Mouse (Mus musculus) central nervous system, embryonic 14 days (tissue): ENCODE results near the gene Krtap12-1. TPM values are rescaled to one million over a fixed set of nuclear protein-coding genes. Genes with fewer than 3 reads are reported as not detected.

ENCODE experiments used
- polyA plus RNA-seq: library from polyadenylated mRNA; depleted of rRNA; stranded (reverse); fragments of >200 nt; gene quantifications from 2 replicates; pipeline ENCODE4 v1.2.3, GENCODE M21; 2012; rRNA removed

The Krtap12-1 gene
- not detected in 2 replicates for polyA plus RNA-seq

DNA sequence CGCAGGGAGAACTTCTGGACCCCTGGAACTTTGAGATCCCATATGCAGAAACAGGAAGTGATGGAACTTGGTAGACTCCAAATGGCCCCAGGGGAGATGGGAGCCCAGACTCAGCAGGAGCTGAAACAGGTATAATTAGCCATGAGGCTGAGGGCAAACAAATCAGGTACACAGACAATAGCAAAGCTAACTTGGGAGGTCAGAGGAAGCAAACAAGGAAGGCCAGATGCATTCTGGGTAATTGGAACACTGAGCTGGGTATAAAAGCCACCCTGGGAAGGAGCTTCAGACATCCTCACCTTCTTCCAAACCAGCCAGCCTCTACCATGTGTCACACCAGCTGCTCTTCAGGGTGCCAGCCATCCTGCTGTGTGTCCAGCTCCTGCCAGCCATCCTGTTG lies at the start of gene Krtap12-1:
Gene Krtap12-1, plus strand, starts transcription at position 301 of the 400 bp plus-strand sequence.

DNA sequence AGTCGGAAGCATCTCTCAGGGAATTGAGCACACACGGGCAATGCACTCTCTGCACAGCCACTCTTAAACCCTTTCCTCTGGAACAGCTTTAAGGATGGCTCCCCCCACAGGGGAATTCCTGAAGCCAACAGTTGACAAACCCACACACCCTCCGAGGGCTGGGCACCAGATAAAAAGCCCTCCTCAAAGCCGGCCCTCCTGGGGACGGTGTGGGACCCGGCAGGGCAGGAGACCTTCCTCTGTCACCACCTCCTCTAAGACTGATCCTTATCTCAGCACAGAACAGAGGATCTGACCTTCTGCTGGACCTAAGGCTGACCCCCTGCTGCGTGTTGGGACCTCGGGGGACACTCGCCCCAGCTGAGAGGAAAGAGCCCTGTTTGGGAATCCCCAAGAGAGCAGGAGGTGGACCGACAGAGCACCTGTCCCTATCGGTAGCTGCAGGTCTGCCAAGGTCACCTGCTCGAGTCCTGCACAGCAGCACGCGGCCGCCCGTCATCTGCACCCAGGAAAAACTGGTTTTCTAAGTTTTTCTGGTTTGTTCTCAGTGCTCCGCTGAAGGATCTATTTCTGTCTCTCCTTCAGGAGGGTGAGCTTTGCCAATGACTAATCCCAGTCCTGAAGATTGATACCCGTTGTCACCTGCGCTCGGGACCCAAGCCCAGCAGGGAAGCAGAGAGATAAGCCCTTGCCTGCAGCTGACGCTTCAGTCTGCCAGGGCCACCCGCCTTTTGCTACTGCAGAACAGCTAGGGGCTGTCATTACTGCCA lies 34.3 kb upstream of the Krtap12-1 start, which contains the start of gene Tspear:
Gene Tspear, plus strand, starts transcription at position 675 of the 770 bp plus-strand sequence.

DNA sequence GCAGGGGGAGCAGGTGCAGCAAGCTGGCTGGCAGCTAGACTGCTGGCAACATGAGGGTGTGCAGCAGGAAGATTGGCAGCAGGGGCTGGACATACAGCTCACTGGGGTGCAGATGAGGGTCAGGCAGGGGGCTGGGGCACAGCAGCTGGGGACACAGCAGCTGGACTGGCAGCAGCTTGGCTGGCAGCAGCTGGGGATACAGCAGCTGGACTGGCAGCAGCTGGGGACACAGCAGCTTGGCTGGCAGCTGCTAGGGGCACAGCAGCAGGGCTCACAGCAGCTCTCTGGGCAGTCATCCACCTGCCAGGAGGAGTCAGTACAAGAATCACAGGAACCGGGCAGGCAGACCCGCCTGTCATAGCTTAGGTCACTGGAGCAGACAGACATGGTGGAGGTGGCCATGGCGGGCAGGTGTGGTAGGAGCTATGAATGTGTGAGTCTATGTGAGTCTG lies 30.0 kb upstream of the Krtap12-1 start, which contains the start of gene Gm19402:
Gene Gm19402, minus strand, starts transcription at position 402 of the 452 bp plus-strand sequence.

DNA sequence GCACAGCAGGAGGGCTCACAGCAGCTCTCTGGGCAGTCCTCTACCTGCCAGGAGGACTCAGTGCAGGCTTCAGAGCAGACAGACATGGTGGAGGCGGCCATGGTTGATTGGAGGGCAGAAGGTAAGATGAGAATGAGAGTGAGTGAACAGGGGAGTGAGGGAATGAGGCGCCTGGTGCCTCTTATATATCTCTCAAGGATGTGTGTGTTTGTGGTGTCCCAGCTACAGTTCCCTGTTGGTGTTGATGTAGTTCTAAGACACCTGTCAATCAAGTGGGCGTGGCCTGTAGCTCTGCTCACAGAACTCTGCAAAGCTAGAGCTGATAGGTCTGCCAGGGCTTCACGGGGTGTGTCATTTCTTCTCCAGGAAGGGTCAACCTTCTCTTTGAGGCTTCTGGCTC lies 23.3 kb upstream of the Krtap12-1 start, which contains the start of gene Gm9508:
Gene Gm9508, minus strand, starts transcription at position 101 of the 400 bp plus-strand sequence.

DNA sequence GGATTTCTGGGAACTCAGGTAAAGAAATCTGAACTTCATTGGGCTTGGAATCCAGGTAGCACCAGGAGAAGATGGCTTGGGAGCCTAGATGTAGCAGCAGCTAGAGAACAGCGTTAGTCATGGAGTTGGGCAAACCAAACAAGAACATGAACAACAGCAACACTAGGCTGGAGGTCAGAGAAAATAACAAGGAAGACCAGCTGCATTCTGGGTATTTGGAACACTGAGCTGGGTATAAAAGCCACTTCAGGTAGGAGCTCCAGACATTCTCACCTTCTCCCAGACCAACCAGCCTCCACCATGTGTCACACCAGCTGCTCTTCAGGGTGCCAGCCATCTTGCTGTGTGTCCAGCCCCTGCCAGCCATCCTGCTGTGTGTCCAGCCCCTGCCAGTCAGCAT lies 14.1 kb upstream of the Krtap12-1 start, which contains the start of gene Gm10272:
Gene Gm10272, plus strand, starts transcription at position 301 of the 400 bp plus-strand sequence.

DNA sequence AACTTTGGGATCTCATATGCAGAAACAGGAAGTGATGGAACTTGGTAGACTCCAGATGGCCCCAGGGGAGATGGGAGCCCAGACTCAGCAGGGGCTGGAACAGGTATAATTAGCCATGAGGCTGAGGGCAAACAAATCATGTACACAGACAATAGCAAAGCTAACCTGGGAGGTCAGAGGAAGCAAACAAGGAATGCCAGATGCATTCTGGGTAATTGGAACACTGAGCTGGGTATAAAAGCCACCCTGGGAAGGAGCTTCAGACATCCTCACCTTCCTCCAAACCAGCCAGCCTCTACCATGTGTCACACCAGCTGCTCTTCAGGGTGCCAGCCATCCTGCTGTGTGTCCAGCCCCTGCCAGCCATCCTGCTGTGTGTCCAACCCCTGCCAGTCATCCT lies 9.2 kb upstream of the Krtap12-1 start, which contains the start of gene Gm10024:
Gene Gm10024, plus strand, starts transcription at position 301 of the 400 bp plus-strand sequence.

DNA sequence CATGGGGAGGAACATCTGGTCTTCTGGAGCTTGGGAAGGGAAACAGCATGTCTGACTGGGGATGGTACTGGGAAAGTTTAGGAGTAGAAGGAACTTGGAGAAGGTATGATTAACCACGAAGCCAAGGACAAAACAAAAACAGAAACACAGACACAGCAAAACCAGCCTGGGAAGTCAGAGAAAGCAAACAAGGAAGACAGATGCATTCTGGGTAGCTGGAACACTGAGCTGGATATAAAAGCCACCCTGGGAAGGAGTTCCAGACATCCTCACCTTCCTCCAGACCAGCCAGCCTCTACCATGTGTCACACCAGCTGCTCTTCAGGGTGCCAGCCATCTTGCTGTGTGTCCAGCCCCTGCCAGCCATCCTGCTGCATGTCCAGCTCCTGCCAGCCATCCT lies 4.9 kb upstream of the Krtap12-1 start, which contains the start of gene Gm10142:
Gene Gm10142, plus strand, starts transcription at position 301 of the 400 bp plus-strand sequence.

DNA sequence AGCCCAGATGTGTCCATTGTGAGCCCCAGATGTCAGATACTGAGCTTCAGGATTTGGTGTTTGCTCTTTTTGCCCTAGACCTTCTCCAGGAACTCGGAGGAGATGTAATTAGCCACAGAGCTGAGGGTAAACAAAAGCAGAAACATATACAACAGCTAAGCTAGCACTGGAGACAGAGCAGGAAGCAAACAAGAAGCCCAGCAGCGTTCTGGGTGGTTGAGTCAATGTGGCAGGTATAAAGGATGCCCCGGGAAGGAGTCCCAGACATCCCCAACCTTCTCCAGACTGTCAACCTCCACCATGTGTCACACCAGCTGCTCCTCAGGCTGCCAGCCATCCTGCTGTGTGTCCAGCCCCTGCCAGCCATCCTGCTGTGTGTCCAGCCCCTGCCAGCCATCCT lies 5.8 kb downstream of the Krtap12-1 start, which contains the start of gene Gm10100:
Gene Gm10100, plus strand, starts transcription at position 301 of the 400 bp plus-strand sequence.

DNA sequence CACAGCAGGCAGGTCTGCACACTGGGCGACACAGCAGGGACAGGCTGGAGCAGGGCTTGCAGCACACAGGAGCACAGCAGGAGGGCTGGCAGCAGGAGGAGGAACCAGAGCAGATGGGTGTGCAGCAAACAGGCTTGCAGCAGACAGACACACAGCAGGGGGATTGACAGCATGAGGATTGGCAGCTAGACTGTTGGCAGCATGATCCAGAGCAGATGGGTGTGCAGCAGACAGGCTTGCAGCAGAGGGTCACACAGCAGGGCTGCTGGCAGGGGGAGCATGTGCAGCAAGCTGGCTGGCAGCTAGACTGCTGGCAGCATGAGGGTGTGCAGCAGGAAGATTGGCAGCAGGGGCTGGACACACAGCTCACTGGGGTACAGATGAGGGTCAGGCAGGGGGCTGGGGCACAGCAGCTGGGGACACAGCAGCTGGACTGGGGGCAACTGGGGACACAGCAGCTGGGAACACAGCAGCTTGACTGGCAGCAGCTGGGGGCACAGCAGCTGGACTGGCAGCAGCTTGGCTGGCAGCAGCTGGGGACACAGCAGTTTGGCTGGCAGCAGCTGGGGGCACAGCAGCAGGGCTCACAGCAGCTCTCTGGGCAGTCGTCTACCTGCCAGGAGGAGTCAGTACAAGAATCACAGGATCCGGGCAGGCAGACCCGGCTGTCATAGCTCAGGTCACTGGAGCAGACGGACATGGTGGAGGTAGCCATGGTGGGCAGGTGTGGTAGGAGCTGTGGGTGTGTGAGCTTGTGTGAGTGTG lies 21.7 kb downstream of the Krtap12-1 start, which contains the start of gene Gm18596:
Gene Gm18596, minus strand, starts transcription at position 715 of the 765 bp plus-strand sequence.

DNA sequence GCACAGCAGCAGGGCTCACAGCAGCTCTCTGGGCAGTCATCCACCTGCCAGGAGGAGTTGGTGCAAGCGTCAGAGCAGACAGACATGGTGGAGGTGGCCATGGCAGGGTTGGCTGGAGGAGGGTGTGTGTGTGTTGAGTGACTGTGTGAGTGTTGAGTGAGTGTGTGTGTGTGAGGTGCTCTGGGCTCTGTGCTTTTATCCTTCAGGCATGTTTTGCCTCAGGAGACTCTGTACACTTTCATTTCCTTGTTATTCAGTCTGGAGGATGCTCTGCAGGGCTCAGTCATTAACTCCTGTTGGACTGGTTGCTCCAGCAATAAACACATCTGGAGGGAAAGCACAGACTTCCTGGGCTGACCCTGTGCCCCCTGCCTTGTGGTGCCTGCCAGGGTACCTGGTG lies 30.9 kb downstream of the Krtap12-1 start, which contains the start of gene Gm9736:
Gene Gm9736, minus strand, starts transcription at position 101 of the 400 bp plus-strand sequence.

DNA sequence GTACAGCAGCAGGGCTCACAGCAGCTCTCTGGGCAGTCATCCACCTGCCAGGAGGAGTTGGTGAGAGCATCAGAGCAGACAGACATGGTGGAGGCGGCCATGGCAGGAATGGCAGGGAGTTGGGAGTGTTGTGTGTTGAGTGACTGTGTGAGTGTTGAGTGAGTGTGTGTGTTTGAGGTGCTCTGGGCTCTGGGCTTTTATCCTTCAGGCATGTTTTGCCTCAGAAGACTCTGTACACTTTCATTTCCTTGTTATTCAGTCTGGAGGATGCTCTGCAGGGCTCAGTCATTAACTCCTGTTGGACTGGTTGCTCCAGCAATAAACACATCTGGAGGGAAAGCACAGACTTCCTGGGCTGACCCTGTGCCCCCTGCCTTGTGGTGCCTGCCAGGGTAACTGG lies 39.2 kb downstream of the Krtap12-1 start, which contains the start of gene Gm3233:
Gene Gm3233, minus strand, starts transcription at position 101 of the 400 bp plus-strand sequence.

Other genes with a start within 250 kb of the Krtap12-1 start
- 38.4 and 40.6 TPM in 2 replicates for gene Fam207a, start 204.8 kb upstream of the Krtap12-1 start, polyA plus RNA-seq
- 1.8 and 2.0 TPM in 2 replicates for gene Itgb2, start 190.3 kb upstream of the Krtap12-1 start, polyA plus RNA-seq
- gene Pttg1ip, start 138.9 kb upstream of the Krtap12-1 start, polyA plus RNA-seq = 68.2 and 79.0 TPM in 2 replicates
- 396 and 401 TPM in 2 replicates for gene Sumo3, start 114.5 kb upstream of the Krtap12-1 start, polyA plus RNA-seq
- gene Gm49325, start 114.4 kb upstream of the Krtap12-1 start, polyA plus RNA-seq = 97.1 and 120 TPM in 2 replicates
- gene Ube2g2, start 98.3 kb upstream of the Krtap12-1 start, polyA plus RNA-seq = 63.3 and 68.8 TPM in 2 replicates
- 0.48 and 1.0 TPM in 2 replicates for gene Tspear, start 34.0 kb upstream of the Krtap12-1 start, polyA plus RNA-seq
- not detected in 2 replicates for gene Gm19402, start 29.8 kb upstream of the Krtap12-1 start, polyA plus RNA-seq
- not detected in 2 replicates for gene Gm9508, start 23.4 kb upstream of the Krtap12-1 start, polyA plus RNA-seq
- not detected in 2 replicates for gene Gm10272, start 14.0 kb upstream of the Krtap12-1 start, polyA plus RNA-seq
- gene Gm10024, start 9.1 kb upstream of the Krtap12-1 start, polyA plus RNA-seq = not detected in 2 replicates
- gene Gm10142, start 4.8 kb upstream of the Krtap12-1 start, polyA plus RNA-seq = not detected in 2 replicates
- gene Gm10100, start 5.9 kb downstream of the Krtap12-1 start, polyA plus RNA-seq = not detected in 2 replicates
- not detected in 2 replicates for gene Gm18596, start 22.0 kb downstream of the Krtap12-1 start, polyA plus RNA-seq
- gene Gm9736, start 30.8 kb downstream of the Krtap12-1 start, polyA plus RNA-seq = not detected in 2 replicates
- not detected in 2 replicates for gene Gm3233, start 39.1 kb downstream of the Krtap12-1 start, polyA plus RNA-seq
- not detected in 2 replicates for gene Gm3238, start 50.7 kb downstream of the Krtap12-1 start, polyA plus RNA-seq
- gene Gm7138, start 56.3 kb downstream of the Krtap12-1 start, polyA plus RNA-seq = not detected in 2 replicates
- gene Gm3250, start 61.9 kb downstream of the Krtap12-1 start, polyA plus RNA-seq = not detected in 2 replicates
- gene Gm7137, start 67.6 kb downstream of the Krtap12-1 start, polyA plus RNA-seq = not detected in 2 replicates
- not detected in 2 replicates for gene Gm9639, start 74.5 kb downstream of the Krtap12-1 start, polyA plus RNA-seq
- not detected in 2 replicates for gene Gm19668, start 78.5 kb downstream of the Krtap12-1 start, polyA plus RNA-seq
- gene Gm9507, start 91.2 kb downstream of the Krtap12-1 start, polyA plus RNA-seq = not detected in 2 replicates
- not detected in 2 replicates for gene Gm2696, start 94.1 kb downstream of the Krtap12-1 start, polyA plus RNA-seq
- gene Krtap10-4, start 106.5 kb downstream of the Krtap12-1 start, polyA plus RNA-seq = not detected in 2 replicates
- not detected in 2 replicates for gene Krtap10-10, start 115.3 kb downstream of the Krtap12-1 start, polyA plus RNA-seq
- gene Gm36176, start 126.2 kb downstream of the Krtap12-1 start, polyA plus RNA-seq = not detected in 2 replicates
- not detected in 2 replicates for gene Gm10318, start 132.3 kb downstream of the Krtap12-1 start, polyA plus RNA-seq
- gene Gm3285, start 141.4 kb downstream of the Krtap12-1 start, polyA plus RNA-seq = not detected in 2 replicates
- 7.8 and 8.8 TPM in 2 replicates for gene Lrrc3, start 181.9 kb downstream of the Krtap12-1 start, polyA plus RNA-seq
- gene Trpm2, start 250.0 kb downstream of the Krtap12-1 start, polyA plus RNA-seq = 5.5 and 5.7 TPM in 2 replicates